Mouse (Mus musculus) adrenal gland, adult 2 months (tissue): ENCODE results near the gene Golph3l. TPM values are rescaled to one million over a fixed set of nuclear protein-coding genes. Genes with fewer than 3 reads are reported as not detected.
"Not testable (repeated sequence)": the region's sequence is repeated elsewhere in the genome, so short reads cannot be mapped to it uniquely, and the experiment has no call there.

Experiments
- DNase-seq: peaks from one replicate; pipeline ENCODE4 v3.0.0; 2021
- polyA plus RNA-seq: library from polyadenylated mRNA; depleted of rRNA; stranded (reverse); fragments of >200 nt; gene quantifications from 2 replicates; pipeline ENCODE4 v1.2.3, GENCODE M21; 2012
- total RNA-seq, 2 experiments: library from RNA; stranded (reverse); gene quantifications; 2 replicates each; pipeline ENCODE4 v1.2.3; 2021

Golph3l gene
- total and polyA plus RNA-seq, 3 experiments = 2.1 to 52.5 (median 39.3) TPM

DNA sequence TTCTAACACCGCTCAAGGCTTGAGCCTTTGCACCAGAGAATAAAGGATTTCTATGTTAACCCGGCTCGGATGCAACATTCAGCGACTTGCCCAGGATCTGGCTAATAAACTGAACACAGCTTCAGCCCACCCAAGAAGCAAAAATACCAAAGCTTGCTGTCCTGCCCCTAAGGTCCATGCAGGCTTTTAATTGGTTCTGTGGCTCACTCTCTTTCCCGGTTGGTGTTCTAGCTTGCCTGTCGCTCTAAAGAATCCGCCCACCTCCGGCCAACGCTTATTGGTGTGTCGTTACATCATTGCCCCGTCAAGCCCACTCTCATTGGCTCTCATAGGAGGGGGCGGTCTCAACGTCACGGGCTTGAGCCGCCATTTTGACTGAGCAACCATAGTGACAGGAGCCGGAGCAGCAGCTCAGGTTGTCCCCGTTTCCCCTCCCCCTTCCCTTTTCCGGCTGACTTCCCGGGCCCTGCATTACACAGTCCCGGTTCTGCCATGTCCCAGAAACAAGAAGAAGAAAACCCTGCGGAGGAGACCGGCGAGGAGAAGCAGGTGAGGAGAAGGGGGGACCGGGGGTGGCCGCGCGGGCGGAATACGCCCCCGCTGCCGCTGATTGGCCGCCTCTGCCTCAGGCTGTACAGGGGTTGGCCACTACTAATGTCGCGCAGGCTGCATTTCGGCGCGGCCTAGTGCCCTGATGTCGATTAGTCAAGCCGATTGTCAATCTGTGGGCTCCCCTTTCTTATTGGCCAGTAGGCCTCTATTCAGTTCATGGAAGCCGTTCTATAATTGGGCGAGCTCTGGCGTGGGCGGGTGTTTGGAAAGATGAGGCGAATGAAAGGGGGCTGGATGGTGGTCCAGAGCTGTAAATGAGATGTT, 36.1 kb downstream of the Golph3l start, which contains the start of gene Ensa:
TSS of gene Ensa (plus strand) at position 366 of the 876 bp plus-strand sequence.
- DNase-seq = peak; percentile 99

GRCm38 (mm10) chr3:95627763-95628162, 39.0 kb downstream of the Golph3l start:
- no peak for DNase-seq

DNA sequence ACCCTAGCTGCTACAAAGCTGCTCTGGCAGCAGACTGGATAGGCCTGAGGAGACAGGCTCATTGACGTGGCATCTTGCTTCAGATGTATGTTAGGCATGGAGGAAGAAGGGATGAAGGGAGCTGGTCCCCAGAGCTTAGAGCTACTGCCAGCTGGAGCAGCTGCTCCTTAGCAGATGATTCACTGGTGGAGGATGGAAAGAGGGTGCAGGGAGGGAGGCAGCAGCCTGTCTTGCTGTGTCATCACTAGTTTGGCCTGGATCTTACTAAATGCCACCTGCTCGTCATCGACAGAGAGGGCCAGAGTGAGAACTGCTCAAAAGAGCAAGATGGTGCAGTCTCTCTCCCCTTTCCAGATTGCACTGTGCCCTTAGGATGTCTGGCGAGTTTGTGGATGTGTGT, 41.0 kb downstream of the Golph3l start:
- peak; percentile 81 for DNase-seq

GRCm38 (mm10) chr3:95630856-95631255, 42.1 kb downstream of the Golph3l start:
- DNase-seq = no peak

- DNase-seq = no peak
These were observed 42.6 kb downstream of the Golph3l start for GRCm38 (mm10) chr3:95631304-95631703.

DNA sequence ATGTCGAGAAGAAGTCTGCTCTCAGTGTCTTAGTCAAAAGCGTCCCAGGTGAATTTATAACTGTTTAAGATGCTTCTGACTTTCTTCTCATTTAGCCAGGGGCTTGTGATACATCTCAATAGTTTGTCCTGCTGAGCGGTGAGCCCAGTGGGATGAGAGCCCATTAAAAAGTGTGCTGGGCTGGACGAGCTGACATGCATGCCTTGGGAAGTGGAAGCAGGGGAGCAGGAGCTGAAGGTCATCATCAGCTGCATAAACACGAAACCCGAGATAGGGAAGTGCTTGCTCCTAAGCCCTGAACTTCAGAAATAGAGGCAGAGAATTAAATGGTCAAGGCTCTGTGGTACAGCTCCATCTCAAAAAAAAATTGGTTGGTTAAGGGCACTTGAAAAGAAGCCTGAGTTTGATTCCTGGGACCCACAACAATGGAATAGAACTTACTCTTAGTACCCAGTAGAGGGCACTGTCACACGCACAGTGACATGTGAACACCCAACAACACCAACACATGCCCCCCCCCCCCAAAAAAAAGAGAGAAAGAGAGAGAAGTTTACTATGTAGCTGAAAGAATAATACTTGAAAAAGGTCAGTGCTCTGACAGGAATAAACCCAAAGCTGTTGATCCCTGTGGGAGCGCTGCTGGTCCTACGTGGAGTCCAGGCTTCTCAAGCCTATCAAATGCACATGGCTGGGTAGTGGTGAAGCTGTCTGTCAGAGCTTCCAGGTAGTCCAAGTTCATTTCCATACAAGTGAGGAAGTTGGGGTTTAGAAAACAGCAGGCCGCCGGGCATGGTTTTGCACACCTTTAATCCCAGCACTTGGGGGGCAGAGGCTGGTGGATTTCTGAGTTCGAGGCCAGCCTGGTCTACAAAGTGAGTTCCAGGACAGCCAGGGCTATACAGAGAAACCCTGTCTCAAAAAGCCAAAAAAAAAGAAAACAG, 44.2 kb downstream of the Golph3l start:
- no peak for DNase-seq

GRCm38 (mm10) chr3:95635636-95636035, 46.9 kb downstream of the Golph3l start:
- no peak for DNase-seq

GRCm38 (mm10) chr3:95636072-95636471, 47.3 kb downstream of the Golph3l start:
- DNase-seq = no peak

DNA sequence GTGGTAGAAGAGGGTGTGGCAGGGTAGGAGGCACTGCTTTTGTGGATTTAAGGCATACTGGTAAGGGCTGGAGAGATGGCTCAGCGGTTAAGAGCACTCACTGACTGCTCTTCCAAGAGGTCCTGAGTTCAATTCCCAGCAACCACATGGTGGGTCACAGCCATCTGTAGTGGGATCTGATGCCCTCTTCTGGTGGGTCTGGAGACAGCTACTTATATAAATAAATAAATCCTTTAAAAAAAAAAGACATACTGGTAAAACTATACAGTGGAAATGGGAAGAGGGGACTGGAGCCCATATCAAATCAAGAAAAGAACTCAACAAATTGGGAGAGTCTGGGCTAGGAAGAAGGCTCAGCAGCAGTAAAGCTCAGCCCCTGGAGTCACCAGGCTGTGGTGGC, 51.0 kb downstream of the Golph3l start:
- DNase-seq = no peak

GRCm38 (mm10) chr3:95643097-95643496, 54.4 kb downstream of the Golph3l start:
- no peak for DNase-seq

GRCm38 (mm10) chr3:95645313-95646235, 56.8 kb downstream of the Golph3l start:
- no peak for DNase-seq

DNA sequence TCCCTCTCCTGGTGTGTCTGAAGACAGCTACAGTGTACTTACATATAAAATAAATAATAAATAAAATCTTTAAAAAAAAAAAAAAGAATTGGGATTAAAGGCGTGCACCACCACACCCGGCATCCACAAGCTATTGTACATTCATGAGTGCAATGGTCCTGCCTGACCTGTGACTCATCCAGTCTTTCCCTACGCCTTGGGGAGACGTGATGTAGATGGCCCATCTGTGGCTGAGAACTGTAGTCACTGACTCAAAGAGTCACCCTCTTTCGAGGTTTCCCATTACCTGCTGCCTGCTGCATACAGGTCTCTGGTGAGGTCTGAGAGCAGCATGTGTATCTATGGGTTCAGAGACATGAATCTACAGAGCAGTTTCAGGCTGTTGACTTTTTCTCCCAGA, 59.3 kb downstream of the Golph3l start:
- DNase-seq = no peak

DNA sequence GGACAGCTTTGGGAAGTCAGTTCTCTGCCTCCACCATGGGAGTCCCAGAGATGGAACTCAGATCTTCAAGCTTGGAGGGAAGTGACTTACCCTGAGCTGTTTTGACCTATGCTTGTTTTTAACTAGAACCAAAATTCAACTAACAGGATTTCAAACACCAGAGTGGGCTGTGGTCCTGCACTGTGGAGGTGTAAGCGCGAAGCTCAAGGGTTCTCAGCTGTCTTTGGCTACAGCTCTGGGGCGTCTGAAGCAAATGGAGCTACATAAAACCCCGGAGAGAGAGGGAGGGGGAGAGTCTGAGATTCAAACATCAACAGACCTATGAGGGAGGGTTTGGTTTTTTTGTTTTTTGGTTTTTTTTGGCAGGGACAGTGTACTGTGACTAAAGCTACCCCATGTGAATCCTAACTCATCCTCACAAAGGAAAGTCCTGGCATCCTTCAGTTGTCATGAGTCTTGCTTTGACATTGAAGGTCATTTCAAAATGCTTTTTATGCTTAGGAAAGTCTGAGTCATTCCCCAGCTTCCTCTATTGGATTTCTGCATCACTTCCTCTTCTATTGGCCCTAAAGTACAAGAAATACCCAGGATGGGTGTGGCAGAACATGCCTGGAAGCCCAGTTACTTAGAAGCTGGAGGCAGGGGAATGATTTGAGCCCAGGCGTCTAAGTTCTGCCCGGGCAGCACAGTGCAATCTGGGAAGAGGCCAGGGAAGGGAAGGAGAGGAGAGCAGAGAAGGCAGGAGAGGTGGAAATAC, 61.7 kb downstream of the Golph3l start:
- DNase-seq = peak; percentile 74

DNA sequence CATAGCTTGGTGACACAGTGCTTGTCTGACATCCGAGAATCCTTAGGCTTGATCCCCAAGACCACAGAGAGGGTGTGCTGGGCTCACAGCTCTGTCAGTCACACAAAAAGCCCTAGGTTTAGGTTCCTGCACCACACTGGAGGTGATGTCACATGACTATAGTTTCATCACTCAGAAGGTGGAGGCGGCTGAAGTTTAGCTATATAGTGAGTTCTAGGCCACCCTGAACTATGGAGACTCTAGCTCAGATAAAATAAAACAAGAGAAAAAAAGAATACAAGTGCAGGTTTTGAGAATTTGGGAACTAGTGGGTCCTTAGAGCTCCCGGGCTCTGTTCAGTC, 62.3 kb downstream of the Golph3l start:
- no peak for DNase-seq

GRCm38 (mm10) chr3:95651391-95652203, 62.9 kb downstream of the Golph3l start:
- no peak for DNase-seq

- no peak for DNase-seq
These were observed 63.6 kb downstream of the Golph3l start for GRCm38 (mm10) chr3:95652204-95652811.

DNA sequence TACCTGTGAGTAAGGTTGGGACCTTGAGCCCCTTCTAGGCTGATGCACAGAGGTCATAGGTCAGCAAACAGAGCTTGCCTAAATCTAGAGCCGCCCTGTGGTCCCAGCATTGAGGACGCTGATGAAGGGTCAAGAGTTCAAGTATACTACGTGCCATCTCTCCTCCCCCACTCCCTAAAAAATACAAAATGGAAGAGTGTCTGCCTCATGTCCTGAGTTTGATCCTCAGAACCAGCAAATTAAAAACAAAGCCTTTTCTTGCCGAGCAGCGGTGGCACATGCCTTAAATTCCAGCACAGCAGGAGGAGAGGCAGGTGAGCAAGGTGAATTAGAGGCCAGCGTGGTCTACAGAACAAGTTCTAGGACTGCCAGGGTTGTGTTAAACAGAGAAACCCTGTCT, 64.1 kb downstream of the Golph3l start:
- no peak for DNase-seq

- DNase-seq = peak; percentile 42
These were observed 64.8 kb downstream of the Golph3l start for GRCm38 (mm10) chr3:95653473-95654034.

DNA sequence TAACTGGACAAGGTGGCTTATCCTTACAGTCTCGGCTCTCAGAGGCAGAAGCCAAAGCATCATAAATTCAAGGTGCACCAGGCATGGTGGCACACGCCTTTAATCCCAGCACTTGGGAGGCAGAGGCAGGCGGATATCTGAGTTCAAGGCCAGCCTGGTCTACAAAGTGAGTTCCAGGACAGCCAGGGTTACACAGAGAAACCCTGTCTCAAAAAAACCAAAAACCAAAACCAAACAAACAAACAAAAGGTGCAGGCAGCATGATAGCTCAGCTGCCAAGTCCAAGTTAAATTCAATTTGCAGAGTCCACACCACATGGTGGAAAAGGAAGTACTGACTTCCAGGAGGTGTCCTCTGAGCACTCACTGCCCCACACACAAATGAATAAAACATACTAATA, 65.6 kb downstream of the Golph3l start:
- DNase-seq = not testable (repeated sequence)
